Mouse (Mus musculus): ENCODE data around the gene Atxn7l2.

GRCm38 (mm10) chr3:108202506-108202905 is 8.2 kb downstream of the Atxn7l2 start:
- TF ChIP-seq CTCF (IDR thresholded peaks at IDR 0.05; ENCODE audit: insufficient read depth, low read length) (no peak), POLR2A (IDR thresholded peaks at IDR 0.05; ENCODE audit: borderline replicate concordance, extremely low read depth, low read depth, low read length) (no peak)
